Comparison of ENCODE assay signal across 8 mouse cellular contexts in the genomic region with DNA sequence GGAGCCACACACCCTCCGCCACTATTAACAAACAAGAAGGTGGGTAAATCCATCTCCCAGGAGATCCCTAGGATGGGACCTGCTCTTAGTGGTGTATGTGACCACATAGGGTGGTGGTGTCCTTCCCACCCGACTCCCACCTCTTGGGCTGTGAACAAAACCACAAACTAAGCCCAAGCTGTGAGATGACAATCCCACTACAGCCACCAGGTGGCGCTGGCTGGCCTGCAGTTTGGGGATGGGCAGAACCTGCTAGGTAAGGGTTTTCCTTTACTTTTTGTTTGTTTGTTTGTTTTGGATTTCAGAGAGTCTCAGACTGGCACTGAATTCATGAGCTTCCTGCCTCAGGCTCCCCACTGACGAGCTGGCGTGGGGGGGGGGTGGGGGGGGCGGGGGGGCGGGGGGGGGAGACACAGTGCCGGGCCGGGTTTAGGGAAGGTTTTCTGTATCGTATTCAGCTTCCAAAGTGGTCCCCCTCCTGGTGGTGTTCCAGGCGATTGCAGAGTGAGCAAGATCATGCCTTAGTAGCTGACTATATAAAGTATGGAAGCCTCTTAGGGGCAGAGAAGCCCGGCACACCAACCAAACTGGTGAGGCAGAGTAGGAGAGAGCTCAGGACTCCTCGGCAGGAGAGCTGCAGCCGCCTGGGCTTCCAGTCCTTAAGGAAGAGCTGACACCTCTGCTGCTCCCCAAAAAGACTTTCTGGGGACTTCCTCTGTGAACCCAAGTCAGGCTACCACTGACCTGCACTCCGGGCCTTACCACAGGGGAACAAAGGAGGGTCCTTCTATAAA. TPM values are rescaled to one million over a fixed set of nuclear protein-coding genes. Genes with fewer than 3 reads are reported as not detected.
DNase-seq lines count a peak whose midpoint lies in the region; ATAC-seq and TF ChIP-seq lines count a peak whose summit lies in the region.

No protein-coding gene starts in this region.

- peak; percentile 38 to 79 for DNase-seq in adrenal gland, adult (ENCODE audit: inconsistent age in 2 of 2, low spot score in 1 of 2)
- DNase-seq in adrenal gland, adult 8-10 months, result no peak
- no peak for DNase-seq in Patski (ENCODE audit: low read depth, low spot score)
- DNase-seq in cerebellum, postnatal 36 days, result peak; percentile 77 to 81
- DNase-seq in gastrocnemius, postnatal 4 days (ENCODE audit: low spot score in 2 of 2), result peak; percentile 39 to 47
- DNase-seq in layer of hippocampus, adult 9-10 months (ENCODE audit: low spot score), result peak; percentile 45
- peak; percentile 39 to 61 for DNase-seq in lung, postnatal 4 days
- peak; percentile 32 to 82 for DNase-seq in spleen, postnatal 4 days (ENCODE audit: low spot score in 2 of 2)

- CTCF ChIA-PET in Patski (lab: Charles Lee), result interaction anchor here (0.9 to 1.9 kb wide), 2 partner anchors 21 to 93 kb away, joined by 3 to 5 read pairs; partner anchors contain the start of gene Pnpla3

- TF ChIP-seq CTCF in Patski (IDR thresholded peaks at IDR 0.05), result peak; percentile 72

- peaks cover 22% of the 10 kb centered on the region for H3K27me3 ChIP-seq in Patski

- POLR2A ChIA-PET in Patski (lab: Charles Lee), result no interaction called here

- ATAC-seq in Patski, result no peak

- in situ Hi-C loops in Patski (cut with MboI; ENCODE audit: low pct_unique_long_range_greater_than_20kb), result no loop called here

RNA-seq across cellular contexts. Expression of gene Efcab6, which starts 8.9 kb away (rescaled TPM):
- total RNA-seq in adrenal gland, adult 8-10 months (2022), result under 1 TPM in 1 of 4 experiments, not detected in 3; 0.38 TPM
- not detected for polyA plus RNA-seq in Patski (2021)
- 1 to 10 TPM; 5.0 to 8.1 TPM for total RNA-seq in gastrocnemius, postnatal 4 days (2021)

RNA-seq across cellular contexts. Expression of gene Sult4a1, which starts 31.4 kb away (rescaled TPM):
- 1 to 10 TPM; 5.7 to 8.2 (median 6.0) TPM for total RNA-seq in adrenal gland, adult 8-10 months (2022)
- polyA plus RNA-seq in Patski (2021), result 0.83 TPM
- not detected for total RNA-seq in gastrocnemius, postnatal 4 days (2021)

RNA-seq across cellular contexts. Expression of gene Pnpla5, which starts 48.9 kb away (rescaled TPM):
- under 1 TPM in 1 of 4 experiments, not detected in 3; 0.13 TPM for total RNA-seq in adrenal gland, adult 8-10 months (2022)
- not detected for polyA plus RNA-seq in Patski (2021)
- not detected for total RNA-seq in gastrocnemius, postnatal 4 days (2021)

Comparison
In these comparisons a context has a peak if more than half of its experiments do, and no peak if none do; other contexts are left out.
1. DNase-seq: peak in adrenal gland, adult (2 of 2), cerebellum, postnatal 36 days (2 of 2), gastrocnemius, postnatal 4 days (2 of 2), layer of hippocampus, adult 9-10 months (single experiment), lung, postnatal 4 days (2 of 2) and spleen, postnatal 4 days (2 of 2); none in adrenal gland, adult 8-10 months (single experiment) and Patski (single experiment).
2. RNA of gene Efcab6, which starts 8.9 kb away (total RNA-seq): 5.0 to 8.1 TPM in gastrocnemius, postnatal 4 days; 0.38 TPM in adrenal gland, adult 8-10 months; every median in the first group is over 4 times any median in the second.
3. RNA of gene Sult4a1, which starts 31.4 kb away (total RNA-seq): 5.7 to 8.2 TPM in adrenal gland, adult 8-10 months; not detected in gastrocnemius, postnatal 4 days; every median in the first group is over 4 times any median in the second.